Mouse (Mus musculus): ENCODE data around the gene Ppp1r7. TPM values are rescaled to one million over a fixed set of nuclear protein-coding genes. Genes with fewer than 3 reads are reported as not detected.

Ppp1r7 gene
- polyA plus RNA-seq, 1 experiment from 2014 or later: 53.1 TPM

DNA sequence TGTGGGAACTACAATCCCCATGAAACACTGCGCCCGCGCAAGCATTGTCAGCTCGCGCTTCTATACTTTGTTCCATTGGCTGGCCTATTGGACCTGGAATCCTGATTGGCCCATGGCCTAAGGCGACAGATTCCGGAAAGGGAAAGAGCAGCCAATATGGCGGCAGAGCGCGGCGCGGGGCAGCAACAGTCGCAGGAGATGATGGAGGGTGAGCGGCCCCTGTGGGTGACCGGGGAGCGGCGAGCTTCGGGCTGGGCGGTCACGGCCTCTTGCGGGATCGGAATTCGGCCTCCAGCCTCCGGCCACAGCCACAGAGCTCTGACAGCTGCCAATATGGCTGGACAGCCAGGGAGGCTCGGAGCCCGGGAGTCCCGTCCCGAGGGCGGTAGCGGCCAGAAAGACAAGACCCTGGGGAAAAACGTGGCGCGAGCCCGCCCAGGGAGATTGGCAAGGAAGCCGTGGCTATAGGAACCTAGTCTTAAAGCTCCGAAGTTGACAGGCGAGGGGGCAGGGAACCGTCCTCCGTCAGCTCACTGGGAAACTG is 922 bp downstream of the Ppp1r7 start:
- Histone ChIP-seq H3K4me2 (ENCODE audit: low read length) (peak overlapping the region; percentile 97), H3K27ac (ENCODE audit: low read length) (peak overlapping the region; percentile 69), H3K9ac (ENCODE audit: low read depth, low read length) (peak overlapping the region; percentile 88), H3K36me3 (ENCODE audit: control insufficient read depth, insufficient read depth, low read length) (no peaks in the 10 kb centered on the region; the same call in 1 of the 2 replicates), H3K4me3 (ENCODE audit: low read depth, low read length) (peak overlapping the region; percentile 94), H3K9me3 (replicated peaks; ENCODE audit: control insufficient read depth, low read length, poor library complexity, severe bottlenecking) (no peaks in the 10 kb centered on the region), H3K27me3 (ENCODE audit: control insufficient read depth, insufficient read depth, low read depth, low read length) (no peaks in the 10 kb centered on the region), H3K4me1 (ENCODE audit: control insufficient read depth, insufficient read depth, low read length) (peaks cover 11% of the 10 kb centered on the region)
- peak; percentile 99 for ATAC-seq
- WGBS: 0% methylated on average over 39 of the region's 39 CpGs

DNA sequence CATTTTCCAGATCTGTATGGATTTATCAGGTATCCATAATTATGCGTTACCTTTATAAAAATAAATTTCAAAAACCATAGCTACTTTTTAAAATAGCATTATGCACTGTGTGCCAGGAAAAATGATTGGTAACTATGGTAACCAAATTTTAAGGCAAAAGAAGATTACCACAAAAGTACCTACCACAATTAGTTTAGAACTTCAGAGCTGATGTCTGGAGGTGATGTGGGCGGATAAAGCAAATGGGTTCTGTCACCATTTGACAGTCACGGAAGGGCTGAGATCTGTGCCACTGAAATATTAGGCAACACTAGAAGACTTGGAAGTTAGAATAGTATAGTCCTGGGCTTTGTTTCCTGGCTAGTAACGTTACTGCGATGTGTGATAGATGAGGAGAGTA is 4.5 kb downstream of the Ppp1r7 start:
- 93% methylated on average over 5 of the region's 5 CpGs for WGBS
- no peak overlapping the region for H3K27ac ChIP-seq (ENCODE audit: low read length)
- no peaks in the 10 kb centered on the region for H3K27me3 ChIP-seq (ENCODE audit: control insufficient read depth, insufficient read depth, low read depth, low read length)
- no peak overlapping the region for H3K4me3 ChIP-seq (ENCODE audit: low read depth, low read length)
- peaks cover 10% of the 10 kb centered on the region for H3K4me1 ChIP-seq (ENCODE audit: control insufficient read depth, insufficient read depth, low read length)
- H3K4me2 ChIP-seq (ENCODE audit: low read length): no peak overlapping the region
- no peaks in the 10 kb centered on the region for H3K9me3 ChIP-seq (replicated peaks; ENCODE audit: control insufficient read depth, low read length, poor library complexity, severe bottlenecking)
- H3K36me3 ChIP-seq (ENCODE audit: control insufficient read depth, insufficient read depth, low read length): peaks cover 13% of the 10 kb centered on the region
- ATAC-seq: no peak
- H3K9ac ChIP-seq (ENCODE audit: low read depth, low read length): no peak overlapping the region

GRCm38 (mm10) chr1:93349701-93350100 is 7.0 kb downstream of the Ppp1r7 start:
- peaks cover under 1% of the 10 kb centered on the region for H3K4me1 ChIP-seq (ENCODE audit: control insufficient read depth, insufficient read depth, low read length)
- no peak for ATAC-seq
- peaks cover 28% of the 10 kb centered on the region for H3K36me3 ChIP-seq (ENCODE audit: control insufficient read depth, insufficient read depth, low read length)
- H3K9me3 ChIP-seq (replicated peaks; ENCODE audit: control insufficient read depth, low read length, poor library complexity, severe bottlenecking): no peaks in the 10 kb centered on the region
- 69% methylated on average over 4 of the region's 4 CpGs for WGBS
- H3K27ac ChIP-seq (ENCODE audit: low read length): no peak overlapping the region
- no peaks in the 10 kb centered on the region for H3K27me3 ChIP-seq (ENCODE audit: control insufficient read depth, insufficient read depth, low read depth, low read length)
- no peak overlapping the region for H3K4me2 ChIP-seq (ENCODE audit: low read length)
- H3K4me3 ChIP-seq (ENCODE audit: low read depth, low read length): no peak overlapping the region
- H3K9ac ChIP-seq (ENCODE audit: low read depth, low read length): no peak overlapping the region

DNA sequence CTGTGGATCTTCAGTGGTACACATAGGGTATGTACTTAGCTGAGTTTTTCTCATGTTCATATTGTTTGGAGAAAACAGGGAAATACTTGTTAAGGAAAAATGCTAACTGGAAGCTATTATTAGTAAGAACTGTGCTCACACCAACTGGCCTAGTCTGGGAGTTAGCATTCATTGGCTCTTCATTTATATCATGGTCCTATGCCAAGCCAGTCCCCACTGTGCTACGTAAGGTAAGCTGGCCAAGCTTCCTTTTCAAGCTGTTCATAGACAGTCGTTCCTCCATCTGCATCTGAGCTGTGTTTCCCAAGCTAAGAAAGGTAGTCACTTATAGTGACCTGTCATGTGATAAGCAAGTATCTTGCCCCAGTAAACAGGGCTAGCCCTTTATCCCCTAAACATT is 10.1 kb downstream of the Ppp1r7 start:
- Histone ChIP-seq H3K9ac (ENCODE audit: low read depth, low read length) (no peak overlapping the region), H3K9me3 (replicated peaks; ENCODE audit: control insufficient read depth, low read length, poor library complexity, severe bottlenecking) (no peaks in the 10 kb centered on the region), H3K4me2 (ENCODE audit: low read length) (no peak overlapping the region), H3K4me1 (ENCODE audit: control insufficient read depth, insufficient read depth, low read length) (no peaks in the 10 kb centered on the region), H3K36me3 (ENCODE audit: control insufficient read depth, insufficient read depth, low read length) (peaks cover 40% of the 10 kb centered on the region), H3K27ac (ENCODE audit: low read length) (no peak overlapping the region), H3K4me3 (ENCODE audit: low read depth, low read length) (no peak overlapping the region), H3K27me3 (ENCODE audit: control insufficient read depth, insufficient read depth, low read depth, low read length) (no peaks in the 10 kb centered on the region)
- no peak for ATAC-seq
- WGBS: 95% methylated on average over 2 of the region's 2 CpGs

- Histone ChIP-seq H3K4me1 (ENCODE audit: control insufficient read depth, insufficient read depth, low read length) (no peaks in the 10 kb centered on the region), H3K36me3 (ENCODE audit: control insufficient read depth, insufficient read depth, low read length) (peaks cover 28% of the 10 kb centered on the region), H3K9me3 (replicated peaks; ENCODE audit: control insufficient read depth, low read length, poor library complexity, severe bottlenecking) (no peaks in the 10 kb centered on the region), H3K27me3 (ENCODE audit: control insufficient read depth, insufficient read depth, low read depth, low read length) (no peaks in the 10 kb centered on the region), H3K4me2 (ENCODE audit: low read length) (no peak overlapping the region), H3K4me3 (ENCODE audit: low read depth, low read length) (no peak overlapping the region), H3K27ac (ENCODE audit: low read length) (no peak overlapping the region), H3K9ac (ENCODE audit: low read depth, low read length) (no peak overlapping the region)
- no peak for ATAC-seq
- 95% methylated on average over 4 of the region's 4 CpGs for WGBS
Measured at GRCm38 (mm10) chr1:93362661-93363060, 20.0 kb downstream of the Ppp1r7 start.

- no peak overlapping the region for H3K9ac ChIP-seq (ENCODE audit: low read depth, low read length)
Measured at GRCm38 (mm10) chr1:93365641-93366040, 23.0 kb downstream of the Ppp1r7 start.

GRCm38 (mm10) chr1:93373665-93374064 is 31.0 kb downstream of the Ppp1r7 start, which contains the start of gene Ano7:
Gene Ano7 (plus strand): TSS chr1:93373930.
- Histone ChIP-seq H3K27me3 (ENCODE audit: control insufficient read depth, insufficient read depth, low read depth, low read length) (no peaks in the 10 kb centered on the region), H3K9me3 (replicated peaks; ENCODE audit: control insufficient read depth, low read length, poor library complexity, severe bottlenecking) (no peaks in the 10 kb centered on the region), H3K4me1 (ENCODE audit: control insufficient read depth, insufficient read depth, low read length) (no peaks in the 10 kb centered on the region), H3K4me2 (ENCODE audit: low read length) (no peak within 1 kb of the TSS), H3K4me3 (ENCODE audit: low read depth, low read length) (no peak within 1 kb of the TSS), H3K9ac (ENCODE audit: low read depth, low read length) (no peak within 1 kb of the TSS), H3K36me3 (ENCODE audit: control insufficient read depth, insufficient read depth, low read length) (no peaks in the 10 kb centered on the region), H3K27ac (ENCODE audit: low read length) (no peak within 1 kb of the TSS)
- 77% methylated on average over 4 of the region's 4 CpGs for WGBS
- no peak for ATAC-seq

More at GRCm38 (mm10) chr1:93365641-93366040, 23.0 kb downstream of the Ppp1r7 start:
- no peaks in the 10 kb centered on the region for H3K9me3 ChIP-seq (replicated peaks; ENCODE audit: control insufficient read depth, low read length, poor library complexity, severe bottlenecking)
- H3K4me3 ChIP-seq (ENCODE audit: low read depth, low read length): no peak overlapping the region
- no peak overlapping the region for H3K4me2 ChIP-seq (ENCODE audit: low read length)
- no peak for ATAC-seq
- no peak overlapping the region for H3K27ac ChIP-seq (ENCODE audit: low read length)
- no peaks in the 10 kb centered on the region for H3K4me1 ChIP-seq (ENCODE audit: control insufficient read depth, insufficient read depth, low read length)
- H3K36me3 ChIP-seq (ENCODE audit: control insufficient read depth, insufficient read depth, low read length): peaks cover 19% of the 10 kb centered on the region
- WGBS: 95% methylated on average over 6 of the region's 6 CpGs
- H3K27me3 ChIP-seq (ENCODE audit: control insufficient read depth, insufficient read depth, low read depth, low read length): no peaks in the 10 kb centered on the region

- no peaks in the 10 kb centered on the region for H3K27me3 ChIP-seq (ENCODE audit: control insufficient read depth, insufficient read depth, low read depth, low read length)
- 73% methylated on average over 5 of the region's 5 CpGs for WGBS
- no peaks in the 10 kb centered on the region for H3K4me1 ChIP-seq (ENCODE audit: control insufficient read depth, insufficient read depth, low read length)
- no peak overlapping the region for H3K9ac ChIP-seq (ENCODE audit: low read depth, low read length)
- H3K4me2 ChIP-seq (ENCODE audit: low read length): no peak overlapping the region
- H3K4me3 ChIP-seq (ENCODE audit: low read depth, low read length): no peak overlapping the region
- no peaks in the 10 kb centered on the region for H3K36me3 ChIP-seq (ENCODE audit: control insufficient read depth, insufficient read depth, low read length)
- no peak for ATAC-seq
- no peaks in the 10 kb centered on the region for H3K9me3 ChIP-seq (replicated peaks; ENCODE audit: control insufficient read depth, low read length, poor library complexity, severe bottlenecking)
- H3K27ac ChIP-seq (ENCODE audit: low read length): no peak overlapping the region
Measured at GRCm38 (mm10) chr1:93377307-93377706, 34.7 kb downstream of the Ppp1r7 start.

DNA sequence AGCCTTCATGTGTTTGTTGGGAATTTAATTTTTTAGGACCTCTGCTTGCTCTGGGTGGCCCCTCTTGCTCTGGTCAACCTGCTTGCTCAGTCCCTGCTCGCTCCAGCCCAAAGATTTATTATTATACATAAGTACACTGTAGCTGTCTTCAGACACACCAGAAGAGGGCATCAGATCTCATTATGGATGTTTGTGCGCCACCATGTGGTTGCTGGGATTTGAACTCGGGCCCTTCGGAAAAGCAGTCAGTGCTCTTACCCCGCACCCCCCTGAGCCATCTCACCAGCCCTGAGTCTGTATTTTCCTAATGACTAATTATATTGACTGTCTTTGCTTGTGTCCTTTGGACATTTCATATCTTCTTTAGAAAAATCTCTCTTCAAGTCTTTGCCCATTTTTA is 36.5 kb downstream of the Ppp1r7 start:
- Histone ChIP-seq H3K27me3 (ENCODE audit: control insufficient read depth, insufficient read depth, low read depth, low read length) (no peaks in the 10 kb centered on the region), H3K4me3 (ENCODE audit: low read depth, low read length) (no peak overlapping the region), H3K9me3 (replicated peaks; ENCODE audit: control insufficient read depth, low read length, poor library complexity, severe bottlenecking) (no peaks in the 10 kb centered on the region), H3K4me2 (ENCODE audit: low read length) (no peak overlapping the region), H3K27ac (ENCODE audit: low read length) (no peak overlapping the region), H3K4me1 (ENCODE audit: control insufficient read depth, insufficient read depth, low read length) (no peaks in the 10 kb centered on the region), H3K9ac (ENCODE audit: low read depth, low read length) (no peak overlapping the region), H3K36me3 (ENCODE audit: control insufficient read depth, insufficient read depth, low read length) (no peaks in the 10 kb centered on the region)
- 80% methylated on average over 5 of the region's 5 CpGs for WGBS
- ATAC-seq: no peak
